Mouse (Mus musculus) heart, adult 2 months (tissue): ENCODE measurements around the gene Apol7b. TPM values are rescaled to one million over a fixed set of nuclear protein-coding genes. Genes with fewer than 3 reads are reported as not detected.
"Not testable (repeated sequence)": the region's sequence is repeated elsewhere in the genome, so short reads cannot be mapped to it uniquely, and the experiment has no call there.

Source experiments
- DNase-seq, 2 experiments: peaks; one replicate each; pipeline ENCODE4 v3.0.0; 2021
- H3K27ac ChIP-seq: fragments of 200-600 bp; 2 replicates; pipeline ENCODE4 v1.8.1; 2022
- H3K27me3 ChIP-seq: fragments of 200-500 bp; 2 replicates; pipeline ENCODE4 v1.6.1; 2012; ENCODE audit warnings: mild to moderate bottlenecking, low read length, inconsistent platforms, mixed read lengths; ENCODE audit not compliant: control insufficient read depth, insufficient read depth
- H3K36me3 ChIP-seq: fragments of 200-500 bp; 2 replicates; pipeline ENCODE4 v1.6.1; 2012; ENCODE audit warnings: low read length, inconsistent platforms; ENCODE audit not compliant: control insufficient read depth, insufficient read depth
- H3K4me1 ChIP-seq: fragments of 200-500 bp; 2 replicates; pipeline ENCODE4 v1.6.1; 2011; ENCODE audit warnings: low read length; ENCODE audit not compliant: control insufficient read depth, insufficient read depth
- H3K4me3 ChIP-seq: fragments of 200-600 bp; 2 replicates; pipeline ENCODE4 v1.8.1; 2022
- H3K79me2 ChIP-seq: fragments of 200-500 bp; replicated peaks from 2 replicates; pipeline ENCODE4 v1.6.1; 2012; ENCODE audit warnings: mild to moderate bottlenecking, inconsistent platforms, low read length, moderate library complexity, mixed read lengths; ENCODE audit not compliant: control insufficient read depth, insufficient read depth
- H3K9ac ChIP-seq: fragments of 200-500 bp; 2 replicates; pipeline ENCODE4 v1.6.1; 2012; ENCODE audit warnings: low read depth, mild to moderate bottlenecking, control low read depth, inconsistent platforms, low read length, mixed read lengths
- CTCF ChIP-seq: fragments of 200-600 bp; IDR thresholded peaks from 2 replicates; pipeline ENCODE4 v1.8.1; 2022; ENCODE audit warnings: antibody characterized with exemption, mild to moderate bottlenecking, moderate library complexity
- POLR2A ChIP-seq: fragments of 200-500 bp; IDR thresholded peaks from 2 replicates; pipeline ENCODE4 v1.6.1; 2011; ENCODE audit warnings: mild to moderate bottlenecking, low read depth, low read length, control low read depth; ENCODE audit not compliant: insufficient read depth
- WGBS: fragments of 180-500 bp; shearing (Covaris S2); methylation state at CpG from one replicate; pipeline ENCODE4 v1.1.7; 2018; 5-methylcytosine and 5-hydroxymethylcytosine counted together
- intact Hi-C: fragments of 180-260 bp; cut with DNase I; formaldehyde crosslinking; loops from one replicate; pipeline ENCODE4 v1.15.1; 2025
- long read RNA-seq: library from polyadenylated mRNA; stranded (forward); transcript quantifications from one replicate; pipeline ENCODE4 v2.0.0, GENCODE M21; 2021
- polyA plus RNA-seq: library from polyadenylated mRNA; depleted of rRNA; stranded (reverse); fragments of >200 nt; gene quantifications from 2 replicates; pipeline ENCODE4 v1.2.3, GENCODE M21; 2012; rRNA removed
- total RNA-seq, 2 experiments: library from RNA; stranded (reverse); gene quantifications; 2 replicates each; pipeline ENCODE4 v1.2.3; 2021

Gene Apol7b
- under 1 TPM; 0.21 to 0.43 TPM for total RNA-seq
- 0.10 TPM in 1 of 2 replicates, not detected in the other for polyA plus RNA-seq
- long read RNA-seq, partial matches to known transcripts, result 1 of 2 reads
- long read RNA-seq, other reads (novel, unspliced or antisense), result 1 of 2 reads

- H3K36me3 ChIP-seq, H3K27me3 ChIP-seq, H3K79me2 ChIP-seq, H3K4me3 ChIP-seq, H3K4me1 ChIP-seq, H3K9ac ChIP-seq, H3K27ac ChIP-seq, intact Hi-C loops, DNase-seq: not testable (repeated sequence)
- 87% methylated on average over 2 of the region's 2 CpGs for WGBS
Measured at GRCm38 (mm10) chr15:77447392-77447791, at the start of gene Apol7b. TSS of gene Apol7b (minus strand) at chr15:77447492.

DNA sequence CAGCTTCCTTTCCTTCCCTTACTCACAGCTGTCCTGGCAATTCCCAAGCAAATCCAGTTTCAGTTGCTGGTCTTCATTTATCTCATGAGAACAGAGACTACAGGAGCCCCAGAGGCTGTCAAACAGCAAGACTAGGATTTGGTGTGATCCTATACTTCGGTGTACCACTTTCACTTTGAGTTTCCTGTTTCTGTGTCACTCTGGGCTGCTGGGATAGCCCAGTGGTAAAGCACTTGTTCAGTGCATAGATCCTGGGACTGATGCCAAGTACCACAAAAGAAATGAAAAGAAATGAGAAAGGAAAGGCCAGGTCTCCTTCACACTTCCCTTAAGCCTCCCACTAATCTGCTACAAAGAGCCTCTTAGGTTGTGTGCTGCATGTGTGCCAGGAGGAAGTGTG lies 47.4 kb upstream of the Apol7b start:
- H3K27ac ChIP-seq, H3K4me3 ChIP-seq, intact Hi-C loops, H3K79me2 ChIP-seq, H3K9ac ChIP-seq, H3K4me1 ChIP-seq, H3K27me3 ChIP-seq, DNase-seq, H3K36me3 ChIP-seq: not testable (repeated sequence)
- 17% methylated on average over 1 of the region's 1 CpGs for WGBS

DNA sequence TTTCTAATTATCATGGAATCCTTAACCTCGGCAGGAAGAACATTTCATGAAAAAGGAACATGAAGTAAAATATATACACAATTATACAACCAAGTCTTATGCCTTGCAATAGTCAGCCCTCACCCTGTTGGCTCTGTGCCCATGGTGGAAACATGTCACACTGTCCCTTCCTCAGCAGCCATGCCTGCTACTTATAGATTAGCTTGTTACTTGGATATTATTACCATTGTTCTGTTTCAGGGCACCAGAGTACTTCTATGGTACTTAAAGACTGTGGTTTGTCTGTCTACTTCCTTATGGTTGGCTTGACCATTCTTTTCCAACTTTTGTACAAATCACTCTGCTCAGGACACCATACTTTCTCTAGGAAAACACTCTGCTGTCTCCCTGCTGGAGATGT lies 45.9 kb upstream of the Apol7b start:
- H3K27me3 ChIP-seq, H3K36me3 ChIP-seq, H3K4me1 ChIP-seq, H3K4me3 ChIP-seq, H3K79me2 ChIP-seq, DNase-seq, intact Hi-C loops, H3K27ac ChIP-seq, H3K9ac ChIP-seq: not testable (repeated sequence)
- WGBS, result no CpG with 5 or more reads among the region's 1 CpGs

- Histone ChIP-seq H3K36me3 (no peaks in the 10 kb centered on the region), H3K4me1 (no peaks in the 10 kb centered on the region), H3K79me2 (no peaks in the 10 kb centered on the region), H3K27me3 (no peaks in the 10 kb centered on the region), H3K9ac (no peak overlapping the region), H3K27ac (no peak overlapping the region), H3K4me3 (no peak overlapping the region)
- TF ChIP-seq CTCF (no peak), POLR2A (no peak)
- DNase-seq, result no peak
- WGBS, result 64% methylated on average over 4 of the region's 4 CpGs
- intact Hi-C loops, result no loop called here
Measured at GRCm38 (mm10) chr15:77482140-77482794, 35.0 kb upstream of the Apol7b start.

DNA sequence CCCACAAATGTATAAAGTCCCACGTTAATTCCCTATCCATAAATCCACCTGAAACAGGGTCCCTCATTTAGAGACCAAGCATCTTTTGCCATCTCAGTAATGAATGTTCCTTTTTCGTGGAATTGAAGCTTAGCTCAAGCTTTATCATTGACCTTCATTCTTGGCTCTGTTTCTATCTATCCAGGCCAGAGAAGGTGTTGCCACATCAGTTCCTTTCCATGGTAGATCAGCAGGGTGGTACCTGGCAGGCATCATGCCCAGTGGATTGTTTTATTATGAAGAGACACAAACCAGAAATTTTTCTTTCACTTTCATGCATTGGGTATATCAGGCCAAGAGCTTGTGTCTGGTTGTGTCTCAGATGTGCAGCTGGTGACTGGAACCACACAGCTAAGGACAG lies 29.4 kb upstream of the Apol7b start, which contains the start of gene Apol10a:
Apol10a (plus strand) TSS at position 355 of the 400 bp plus-strand sequence.
- H3K4me3 ChIP-seq, H3K36me3 ChIP-seq, H3K27me3 ChIP-seq, H3K27ac ChIP-seq, DNase-seq, H3K79me2 ChIP-seq, intact Hi-C loops, H3K9ac ChIP-seq, H3K4me1 ChIP-seq: not testable (repeated sequence)
- 60% methylated on average over 2 of the region's 2 CpGs for WGBS

GRCm38 (mm10) chr15:77474699-77475390 lies 27.6 kb upstream of the Apol7b start:
- intact Hi-C loops, H3K27me3 ChIP-seq, H3K4me1 ChIP-seq, H3K4me3 ChIP-seq, H3K36me3 ChIP-seq, H3K27ac ChIP-seq, H3K9ac ChIP-seq, H3K79me2 ChIP-seq, DNase-seq: not testable (repeated sequence)
- WGBS, result 80% methylated on average over 7 of the region's 7 CpGs

GRCm38 (mm10) chr15:77449927-77450326 lies 2.6 kb upstream of the Apol7b start:
- H3K4me1 ChIP-seq, H3K4me3 ChIP-seq, H3K9ac ChIP-seq, H3K36me3 ChIP-seq, H3K27ac ChIP-seq, H3K27me3 ChIP-seq, intact Hi-C loops, H3K79me2 ChIP-seq: not testable (repeated sequence)
- peak; percentile 38 for TF ChIP-seq CTCF
- DNase-seq, result peak in 1 of 2 experiments; percentile 3
- WGBS, result 37% methylated on average over 10 of the region's 10 CpGs

DNA sequence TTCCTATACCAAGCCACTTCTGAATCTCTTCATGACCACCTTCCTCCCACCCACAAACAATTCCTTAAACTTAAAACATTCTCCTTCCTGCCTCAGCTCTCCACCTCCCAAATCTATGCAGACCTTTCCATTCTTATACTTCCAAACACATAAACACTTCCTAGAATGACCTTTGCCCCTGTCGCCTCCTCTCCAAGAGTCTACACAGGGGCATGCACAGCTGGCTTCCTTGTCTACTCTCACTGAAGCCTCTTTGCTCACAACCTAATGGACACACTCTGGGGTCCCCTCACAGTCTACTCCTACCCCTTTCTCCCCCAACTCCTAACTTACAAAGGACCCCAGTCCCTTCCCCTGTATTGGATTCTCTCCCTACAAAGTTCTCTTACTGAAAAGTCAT lies 1.6 kb downstream of the Apol7b start:
- H3K27me3 ChIP-seq, intact Hi-C loops: not testable (repeated sequence)
- WGBS, result 70% methylated on average over 1 of the region's 1 CpGs

GRCm38 (mm10) chr15:77444746-77445145 lies 2.5 kb downstream of the Apol7b start:
- H3K9ac ChIP-seq, DNase-seq, H3K4me3 ChIP-seq, H3K4me1 ChIP-seq, H3K36me3 ChIP-seq, H3K27ac ChIP-seq, H3K79me2 ChIP-seq, intact Hi-C loops, H3K27me3 ChIP-seq: not testable (repeated sequence)
- WGBS, result 65% methylated on average over 8 of the region's 8 CpGs

More for the DNA sequence above, 1.6 kb downstream of the Apol7b start:
- not testable (repeated sequence) for DNase-seq, H3K79me2 ChIP-seq, H3K9ac ChIP-seq, H3K27ac ChIP-seq, H3K4me3 ChIP-seq, H3K36me3 ChIP-seq, H3K4me1 ChIP-seq
